Mouse (Mus musculus): Measurements from ENCODE around the gene Ankrd13b. TPM values are rescaled to one million over a fixed set of nuclear protein-coding genes. Genes with fewer than 3 reads are reported as not detected.

Ankrd13b gene
- polyA plus RNA-seq, 1 experiment from 2014 or later = 30.0 TPM

- no peak for ATAC-seq
- POLR2A ChIA-PET = no interaction called here
Observed at GRCm38 (mm10) chr11:77493512-77494343, 4.2 kb upstream of the Ankrd13b start, which contains the start of gene Git1. Gene Git1 (plus strand): TSS chr11:77493562.

GRCm38 (mm10) chr11:77492911-77493332 lies 3.4 kb upstream of the Ankrd13b start:
- ATAC-seq (peak; percentile 70), DNase-seq (ENCODE audit: low read depth, low spot score) (no peak)
- in situ Hi-C loops (cut with MboI; ENCODE audit: low pct_unique_long_range_greater_than_20kb) = no loop called here

More at GRCm38 (mm10) chr11:77493512-77494343, 4.2 kb upstream of the Ankrd13b start, which contains the start of gene Git1:
- DNase-seq (ENCODE audit: low read depth, low spot score) = no peak
- no peaks in the 10 kb centered on the region for H3K27me3 ChIP-seq
- no peak for TF ChIP-seq CTCF (IDR thresholded peaks at IDR 0.05)
- CTCF ChIA-PET = interaction anchor here (1.0 to 1.5 kb wide), 3 partner anchors 14 to 27 kb away, joined by 3 to 5 read pairs (median 4); no protein-coding TSS in a partner anchor
- in situ Hi-C loops (cut with MboI; ENCODE audit: low pct_unique_long_range_greater_than_20kb) = no loop called here

GRCm38 (mm10) chr11:77492311-77492871 lies 2.9 kb upstream of the Ankrd13b start:
- ChIA-PET POLR2A (interaction anchor here (0.7 kb wide), 1 partner anchor 8 kb away, joined by 3 read pairs; no protein-coding TSS in a partner anchor), CTCF (interaction anchor here (1.0 to 3.4 kb wide), 6 partner anchors 9 to 135 kb away, joined by 3 to 13 read pairs (median 4); no protein-coding TSS in a partner anchor)
- ATAC-seq = no peak
- in situ Hi-C loops (cut with MboI; ENCODE audit: low pct_unique_long_range_greater_than_20kb) = no loop called here
- H3K27me3 ChIP-seq = no peaks in the 10 kb centered on the region
- no peak for TF ChIP-seq CTCF (IDR thresholded peaks at IDR 0.05)
- DNase-seq (ENCODE audit: low read depth, low spot score) = no peak

More at GRCm38 (mm10) chr11:77492911-77493332, 3.4 kb upstream of the Ankrd13b start:
- no peaks in the 10 kb centered on the region for H3K27me3 ChIP-seq
- TF ChIP-seq CTCF (IDR thresholded peaks at IDR 0.05) = no peak
- ChIA-PET POLR2A (no interaction called here), CTCF (interaction anchor here (3.4 kb wide), 1 partner anchor 8 kb away, joined by 13 read pairs; no protein-coding TSS in a partner anchor)

GRCm38 (mm10) chr11:77491502-77492291 lies 2.2 kb upstream of the Ankrd13b start:
- CTCF ChIA-PET = interaction anchor here (0.7 to 3.4 kb wide), 11 partner anchors 8 to 135 kb away, joined by 3 to 13 read pairs (median 4); no protein-coding TSS in a partner anchor
- no peak for DNase-seq (ENCODE audit: low read depth, low spot score)

GRCm38 (mm10) chr11:77491123-77491501 lies 1.6 kb upstream of the Ankrd13b start:
- ChIA-PET POLR2A (interaction anchor here (0.9 to 2.1 kb wide), 5 partner anchors 10 to 61 kb away, joined by 3 to 7 read pairs (median 4); no protein-coding TSS in a partner anchor), CTCF (interaction anchor here (0.7 to 3.4 kb wide), 11 partner anchors 9 to 136 kb away, joined by 3 to 13 read pairs (median 4); no protein-coding TSS in a partner anchor)
- DNase-seq (ENCODE audit: low read depth, low spot score) (no peak), ATAC-seq (peak; percentile 24)
- no peaks in the 10 kb centered on the region for H3K27me3 ChIP-seq
- in situ Hi-C loops (cut with MboI; ENCODE audit: low pct_unique_long_range_greater_than_20kb) = no loop called here
- TF ChIP-seq CTCF (IDR thresholded peaks at IDR 0.05) = no peak

More at GRCm38 (mm10) chr11:77491502-77492291, 2.2 kb upstream of the Ankrd13b start:
- POLR2A ChIA-PET = interaction anchor here (0.7 to 2.1 kb wide), 6 partner anchors 9 to 60 kb away, joined by 3 to 7 read pairs (median 4); no protein-coding TSS in a partner anchor
- in situ Hi-C loops (cut with MboI; ENCODE audit: low pct_unique_long_range_greater_than_20kb) = no loop called here
- peak; percentile 33 for ATAC-seq
- no peak for TF ChIP-seq CTCF (IDR thresholded peaks at IDR 0.05)
- H3K27me3 ChIP-seq = no peaks in the 10 kb centered on the region

GRCm38 (mm10) chr11:77490451-77490850 lies 973 bp upstream of the Ankrd13b start:
- CTCF ChIA-PET = interaction anchor here (0.8 to 3.4 kb wide), 6 partner anchors 11 to 137 kb away, joined by 3 to 13 read pairs (median 7); no protein-coding TSS in a partner anchor
- no peaks in the 10 kb centered on the region for H3K27me3 ChIP-seq
- no peak for ATAC-seq
- in situ Hi-C loops (cut with MboI; ENCODE audit: low pct_unique_long_range_greater_than_20kb) = no loop called here
- TF ChIP-seq CTCF (IDR thresholded peaks at IDR 0.05) = no peak
- DNase-seq (ENCODE audit: low read depth, low spot score) = no peak
- POLR2A ChIA-PET = interaction anchor here (1.0 to 2.1 kb wide), 5 partner anchors 11 to 140 kb away, joined by 3 to 7 read pairs (median 4); no protein-coding TSS in a partner anchor

- POLR2A ChIA-PET = interaction anchor here (0.6 to 1.0 kb wide), 2 partner anchors 141 to 1756 kb away, joined by 5 read pairs; partner anchors contain the start of gene Ywhae
- CTCF ChIA-PET = interaction anchor here (1.4 to 3.4 kb wide), 2 partner anchors 12 to 140 kb away, joined by 3 to 13 read pairs; no protein-coding TSS in a partner anchor
- in situ Hi-C loops (cut with MboI; ENCODE audit: low pct_unique_long_range_greater_than_20kb) = no loop called here
Observed at GRCm38 (mm10) chr11:77488771-77489581, 502 bp downstream of the Ankrd13b start.

GRCm38 (mm10) chr11:77486798-77487197 lies 2.7 kb downstream of the Ankrd13b start:
- no peak for DNase-seq (ENCODE audit: low read depth, low spot score)
- in situ Hi-C loops (cut with MboI; ENCODE audit: low pct_unique_long_range_greater_than_20kb) = no loop called here
- no peak for ATAC-seq

More at GRCm38 (mm10) chr11:77488771-77489581, 502 bp downstream of the Ankrd13b start:
- DNase-seq (ENCODE audit: low read depth, low spot score) (no peak), ATAC-seq (no peak)
- no peaks in the 10 kb centered on the region for H3K27me3 ChIP-seq
- TF ChIP-seq CTCF (IDR thresholded peaks at IDR 0.05) = no peak

GRCm38 (mm10) chr11:77485229-77485628 lies 4.2 kb downstream of the Ankrd13b start:
- in situ Hi-C loops (cut with MboI; ENCODE audit: low pct_unique_long_range_greater_than_20kb) = no loop called here
- CTCF ChIA-PET = interaction anchor here (1.3 kb wide), 1 partner anchor 16 kb away, joined by 3 read pairs; no protein-coding TSS in a partner anchor
- no peaks in the 10 kb centered on the region for H3K27me3 ChIP-seq
- no peak for DNase-seq (ENCODE audit: low read depth, low spot score)
- POLR2A ChIA-PET = no interaction called here
- TF ChIP-seq CTCF (IDR thresholded peaks at IDR 0.05) = no peak
- ATAC-seq = no peak

More at GRCm38 (mm10) chr11:77486798-77487197, 2.7 kb downstream of the Ankrd13b start:
- POLR2A ChIA-PET = no interaction called here
- H3K27me3 ChIP-seq = no peaks in the 10 kb centered on the region
- CTCF ChIA-PET = interaction anchor here (1.1 kb wide), 1 partner anchor 13 kb away, joined by 4 read pairs; no protein-coding TSS in a partner anchor
- no peak for TF ChIP-seq CTCF (IDR thresholded peaks at IDR 0.05)

Measured in Patski (cell line).